Mouse (Mus musculus) embryonic fibroblast, embryonic 13.5 days (primary cell): Measurements from ENCODE around the gene Gm28047. TPM values are rescaled to one million over a fixed set of nuclear protein-coding genes. Genes with fewer than 3 reads are reported as not detected.

ENCODE experiments used
- H3K27ac ChIP-seq: 2 replicates; pipeline ENCODE4 v1.5.1; 2012; ENCODE audit warnings: low read length, control low read depth, inconsistent platforms; ENCODE audit not compliant: insufficient read depth
- H3K4me1 ChIP-seq: 2 replicates; pipeline ENCODE4 v1.6.1; 2011; ENCODE audit warnings: low read length; ENCODE audit not compliant: control insufficient read depth, insufficient read depth
- H3K4me3 ChIP-seq: 2 replicates; pipeline ENCODE4 v1.5.1; 2011; ENCODE audit warnings: mild to moderate bottlenecking, control low read depth, low read length; ENCODE audit not compliant: insufficient read depth
- CTCF ChIP-seq: IDR thresholded peaks from 2 replicates; pipeline ENCODE4 v1.5.1; 2011; ENCODE audit warnings: mild to moderate bottlenecking, control low read depth, low read length, moderate library complexity, borderline replicate concordance; ENCODE audit not compliant: insufficient read depth
- POLR2A ChIP-seq: IDR thresholded peaks from 2 replicates; pipeline ENCODE4 v1.6.1; 2011; ENCODE audit warnings: low read depth, mild to moderate bottlenecking, control low read depth, low read length, moderate library complexity
- polyA plus RNA-seq: library from polyadenylated mRNA; stranded (reverse); fragments of >200 nt; gene quantifications from 2 replicates; pipeline ENCODE4 v1.2.4, GENCODE M21; 2011; ENCODE audit warnings: low read depth; ENCODE audit not compliant: missing spikeins, insufficient read length

Gene Gm28047
- polyA plus RNA-seq, 1 experiment: 2.0 TPM

DNA sequence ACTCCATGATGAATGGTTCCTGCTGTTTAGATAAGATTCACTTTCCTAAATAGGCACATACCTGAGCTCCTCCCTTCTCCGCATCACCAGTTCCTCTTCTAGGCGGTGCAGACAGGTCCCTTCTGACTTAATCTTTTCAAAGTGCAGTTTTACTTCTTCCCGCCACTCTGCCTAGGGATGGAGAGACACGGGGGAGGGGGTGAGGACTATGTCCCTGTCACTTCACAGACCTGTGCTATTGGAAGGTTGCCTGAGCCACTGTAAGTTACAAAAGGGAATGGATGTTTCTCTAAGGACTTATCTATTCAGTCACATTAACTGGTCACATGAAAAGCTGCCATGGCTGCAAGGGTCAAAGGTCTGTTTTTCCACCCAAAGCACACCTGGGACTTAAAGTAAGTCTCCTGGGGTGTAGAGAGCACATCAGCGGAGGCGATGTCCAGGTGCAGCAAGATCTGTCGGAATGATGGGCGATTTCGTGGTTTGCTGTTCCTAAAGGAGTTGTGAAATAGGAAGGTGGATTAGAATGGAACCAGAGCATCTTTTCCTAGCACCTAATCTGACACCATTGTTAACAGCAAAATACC lies 122.5 kb downstream of the Gm28047 start:
- H3K27ac ChIP-seq: no peak overlapping the region
- TF ChIP-seq CTCF: no peak
- TF ChIP-seq POLR2A: no peak
- no peaks in the 10 kb centered on the region for H3K4me1 ChIP-seq
- H3K4me3 ChIP-seq: no peak overlapping the region

DNA sequence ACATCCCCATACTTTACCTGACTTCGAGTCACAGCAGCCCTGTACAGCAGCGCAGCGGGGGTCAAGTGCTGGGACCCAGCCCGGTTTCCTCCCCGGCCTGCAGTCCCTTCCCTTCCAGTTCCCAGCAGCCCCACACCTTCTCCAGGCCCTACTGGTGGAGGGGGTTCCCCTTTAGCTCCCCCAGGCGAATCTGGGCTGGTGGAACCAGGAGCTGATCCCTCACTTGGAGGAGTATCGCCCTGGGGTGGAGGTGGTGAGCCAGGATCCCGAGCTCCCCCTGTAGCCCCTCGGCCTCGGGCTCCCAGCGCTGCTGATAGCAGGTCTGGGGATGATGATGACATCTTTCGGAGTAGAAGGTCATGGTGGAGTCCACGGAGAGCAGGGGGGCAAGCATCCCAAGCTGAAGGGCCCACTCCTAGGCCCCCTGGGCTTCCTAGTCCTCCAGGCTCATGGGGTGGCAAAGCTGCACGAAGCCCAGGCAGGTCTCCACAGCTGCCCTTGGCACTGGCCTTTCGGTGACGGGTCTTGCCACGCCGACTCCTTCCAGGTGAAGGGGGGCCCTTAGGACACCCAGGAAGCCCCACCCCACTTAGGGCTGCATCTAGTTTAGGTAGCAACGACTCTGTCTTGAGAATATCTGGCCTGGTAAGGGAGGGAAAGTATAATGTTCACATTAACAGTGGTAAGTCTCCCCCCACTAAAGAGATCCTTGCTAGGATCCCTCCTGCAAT lies 123.6 kb downstream of the Gm28047 start:
- TF ChIP-seq CTCF (no peak), POLR2A (no peak)
- H3K27ac ChIP-seq: no peak overlapping the region
- no peak overlapping the region for H3K4me3 ChIP-seq
- H3K4me1 ChIP-seq: no peaks in the 10 kb centered on the region

DNA sequence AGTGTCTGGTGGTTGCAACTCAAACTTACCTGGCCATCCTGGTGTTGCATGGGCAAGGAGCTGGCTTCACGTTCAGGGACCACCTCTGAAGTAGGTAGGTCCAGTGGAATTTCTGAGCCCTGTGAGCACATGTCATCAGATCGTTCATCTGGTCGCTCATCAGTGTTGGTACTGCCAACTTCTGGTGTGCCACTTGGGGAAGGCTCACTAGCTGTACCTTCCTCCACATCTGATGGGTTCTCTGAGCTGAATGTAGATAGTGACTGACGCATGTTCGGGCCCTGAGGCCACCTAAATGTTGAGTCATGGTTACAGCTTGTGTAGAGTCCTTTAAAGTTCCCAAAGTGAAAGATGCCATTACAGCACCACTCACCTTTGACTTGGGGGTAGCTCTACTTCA lies 124.4 kb downstream of the Gm28047 start:
- no peak overlapping the region for H3K4me3 ChIP-seq
- TF ChIP-seq CTCF (no peak), POLR2A (no peak)
- no peak overlapping the region for H3K27ac ChIP-seq
- no peaks in the 10 kb centered on the region for H3K4me1 ChIP-seq

DNA sequence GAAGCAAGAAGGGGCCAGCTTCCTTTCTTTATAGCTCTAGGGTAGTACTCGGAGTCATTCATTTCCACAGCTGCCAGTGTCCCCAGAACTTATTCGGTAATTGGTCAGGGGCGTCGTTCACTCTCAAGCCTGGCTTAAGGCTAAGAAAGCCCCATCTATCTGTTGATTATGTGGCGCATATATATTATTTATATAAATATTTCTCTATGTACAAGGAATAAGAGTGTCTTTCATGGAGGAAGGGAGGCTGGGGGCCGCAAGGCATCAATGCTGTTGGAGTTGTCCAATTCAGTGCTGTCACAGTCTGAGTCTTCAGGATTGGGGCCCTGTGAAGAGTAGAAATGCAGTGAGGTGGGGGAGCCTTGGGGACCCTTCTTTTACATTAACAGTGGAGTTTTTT lies 125.0 kb downstream of the Gm28047 start:
- H3K27ac ChIP-seq: no peak overlapping the region
- no peak overlapping the region for H3K4me3 ChIP-seq
- TF ChIP-seq POLR2A: no peak
- no peak for TF ChIP-seq CTCF
- no peaks in the 10 kb centered on the region for H3K4me1 ChIP-seq

DNA sequence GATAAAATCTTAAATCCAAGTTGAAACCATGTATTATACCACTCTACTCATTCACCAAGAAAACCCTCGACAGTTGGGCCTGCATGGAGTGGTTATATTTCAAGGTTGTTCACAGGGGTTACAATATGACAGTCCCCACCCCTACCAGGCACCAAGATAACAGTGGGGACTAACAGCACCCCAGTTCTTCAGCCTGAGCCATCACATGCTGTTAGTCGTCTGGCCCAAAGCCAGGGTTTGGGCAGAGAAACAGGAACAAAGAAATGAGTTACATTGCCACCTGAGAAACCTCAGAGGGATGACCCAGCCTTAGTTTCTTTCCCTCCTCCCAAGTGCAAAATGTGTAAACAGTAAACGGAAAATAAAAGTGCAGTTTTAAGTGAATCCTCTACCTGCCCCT lies 125.5 kb downstream of the Gm28047 start:
- Histone ChIP-seq H3K4me1 (no peaks in the 10 kb centered on the region), H3K27ac (no peak overlapping the region), H3K4me3 (no peak overlapping the region)
- no peak for TF ChIP-seq POLR2A
- no peak for TF ChIP-seq CTCF

DNA sequence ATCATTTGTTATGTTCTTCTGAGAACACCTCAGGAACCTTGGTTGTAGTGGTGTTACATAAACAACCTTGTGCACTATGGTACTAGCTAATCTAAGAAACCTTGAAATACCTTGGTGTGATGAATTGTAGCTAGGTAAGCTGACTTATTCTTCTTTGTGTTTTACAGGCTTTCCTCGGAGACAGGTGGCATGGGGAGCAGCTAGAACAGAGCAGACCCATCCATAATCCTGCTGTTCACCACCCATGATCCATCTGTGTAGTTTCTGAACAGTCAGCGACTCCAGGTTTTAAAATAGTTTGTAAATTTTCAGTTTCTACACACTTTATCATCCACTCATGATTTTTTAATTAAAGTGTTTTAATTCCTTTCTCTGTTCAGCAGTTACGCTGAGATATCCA lies 126.5 kb downstream of the Gm28047 start:
- no peak overlapping the region for H3K4me3 ChIP-seq
- no peaks in the 10 kb centered on the region for H3K4me1 ChIP-seq
- H3K27ac ChIP-seq: no peak overlapping the region
- no peak for TF ChIP-seq CTCF
- TF ChIP-seq POLR2A: no peak

DNA sequence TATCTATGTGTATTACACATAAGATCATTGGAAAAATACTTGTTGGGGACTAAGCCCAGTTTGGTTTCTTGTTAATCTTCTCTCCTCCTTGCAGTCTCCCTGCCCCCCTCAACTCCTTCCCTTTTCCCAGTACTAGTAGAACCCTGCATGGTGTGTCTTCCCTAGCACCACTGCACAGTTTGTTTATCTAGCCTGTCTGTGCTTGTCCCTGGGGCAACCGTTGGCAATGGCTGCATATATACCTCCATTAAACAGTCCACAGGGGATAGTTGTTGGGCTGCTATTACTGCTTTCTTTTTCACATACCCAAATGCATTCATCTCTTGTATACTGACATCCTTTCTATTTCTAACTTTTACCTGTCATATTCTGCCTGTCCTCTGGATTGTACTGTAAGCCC lies 137.2 kb downstream of the Gm28047 start:
- no peak for TF ChIP-seq POLR2A
- no peak for TF ChIP-seq CTCF
- no peaks in the 10 kb centered on the region for H3K4me1 ChIP-seq
- H3K4me3 ChIP-seq: no peak overlapping the region
- no peak overlapping the region for H3K27ac ChIP-seq

DNA sequence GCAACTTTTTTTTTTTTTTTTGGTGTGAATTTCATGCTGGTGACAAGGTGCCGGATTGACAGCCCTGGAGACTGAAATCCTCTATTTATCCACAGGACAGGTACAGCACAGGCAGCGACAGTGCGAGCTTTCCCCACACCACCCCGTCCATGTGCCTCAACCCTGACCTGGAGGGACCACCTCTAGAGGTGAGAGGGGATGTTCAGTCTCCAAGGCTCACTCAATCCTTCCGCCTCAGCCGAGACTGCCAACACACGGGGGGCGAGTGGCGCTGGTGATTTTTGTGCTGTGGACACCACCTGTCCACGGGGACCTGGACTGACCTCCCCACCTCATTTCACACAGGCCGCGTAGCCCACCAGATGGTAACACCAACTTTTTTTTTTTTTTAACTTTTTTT lies 139.0 kb downstream of the Gm28047 start:
- no peaks in the 10 kb centered on the region for H3K4me1 ChIP-seq
- H3K4me3 ChIP-seq: no peak overlapping the region
- no peak overlapping the region for H3K27ac ChIP-seq
- TF ChIP-seq CTCF (no peak), POLR2A (no peak)

DNA sequence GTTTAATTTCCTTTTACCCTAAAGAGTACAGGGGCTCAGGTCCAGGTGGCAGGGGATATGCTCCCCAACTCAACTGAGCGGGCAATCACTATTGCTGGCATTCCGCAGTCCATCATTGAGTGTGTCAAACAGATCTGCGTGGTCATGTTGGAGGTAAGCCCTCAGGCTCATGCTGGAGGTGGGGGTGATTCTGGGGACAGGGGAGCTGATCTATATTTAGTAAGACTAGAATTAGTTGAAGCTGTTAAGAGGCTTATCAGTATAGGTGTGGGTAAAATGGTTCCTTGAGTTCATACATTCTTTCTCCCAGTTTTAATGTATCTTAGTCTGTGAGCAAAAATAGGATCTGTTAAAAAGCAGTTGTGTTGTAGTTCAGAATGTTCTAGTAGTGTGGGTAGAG lies 141.7 kb downstream of the Gm28047 start:
- no peak overlapping the region for H3K27ac ChIP-seq
- TF ChIP-seq CTCF (no peak), POLR2A (no peak)

DNA sequence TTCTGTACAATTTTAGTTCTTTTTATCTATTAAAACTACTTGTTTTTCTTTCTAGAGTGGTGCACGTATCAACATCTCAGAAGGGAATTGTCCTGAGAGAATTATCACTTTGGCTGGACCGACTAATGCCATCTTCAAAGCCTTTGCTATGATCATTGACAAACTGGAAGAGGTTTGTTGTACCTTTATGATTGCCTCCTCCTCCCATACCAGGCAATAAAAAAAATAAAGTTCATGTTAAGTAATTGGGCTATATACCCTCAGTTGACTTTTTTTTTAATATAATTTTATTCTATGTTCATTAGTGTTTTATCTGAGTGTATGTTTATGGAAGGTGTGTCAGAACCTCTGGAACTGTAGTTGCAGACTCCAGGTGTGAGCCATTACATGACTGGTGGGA lies 150.3 kb downstream of the Gm28047 start:
- Histone ChIP-seq H3K4me3 (no peak overlapping the region), H3K4me1 (peaks cover 5% of the 10 kb centered on the region), H3K27ac (no peak overlapping the region)
- TF ChIP-seq POLR2A (no peak), CTCF (no peak)

More for the DNA sequence above, 141.7 kb downstream of the Gm28047 start:
- no peak overlapping the region for H3K4me3 ChIP-seq
- no peaks in the 10 kb centered on the region for H3K4me1 ChIP-seq

Other genes with a start within 250 kb of the Gm28047 start
- gene Sp1, start 218.9 kb downstream of the Gm28047 start, polyA plus RNA-seq: 42.6 and 51.9 TPM in 2 replicates
- gene Amhr2, start 179.7 kb downstream of the Gm28047 start, polyA plus RNA-seq: not detected in 2 replicates
- 127 and 155 TPM in 2 replicates for gene Prr13, start 166.0 kb downstream of the Gm28047 start, polyA plus RNA-seq
- 653 and 702 TPM in 2 replicates for gene Pcbp2, start 154.5 kb downstream of the Gm28047 start, polyA plus RNA-seq
- gene Gm10337, start 121.3 kb downstream of the Gm28047 start, polyA plus RNA-seq: not detected in 2 replicates
- 19.1 and 20.9 TPM in 2 replicates for gene Map3k12, start 108.0 kb downstream of the Gm28047 start, polyA plus RNA-seq
- gene Tarbp2, start 106.9 kb downstream of the Gm28047 start, polyA plus RNA-seq: 39.5 and 44.5 TPM in 2 replicates
- gene Npff, start 100.1 kb downstream of the Gm28047 start, polyA plus RNA-seq: 1.2 and 1.4 TPM in 2 replicates
- gene Atf7, start 397 bp upstream of the Gm28047 start, polyA plus RNA-seq: 64.8 and 68.7 TPM in 2 replicates
- gene Atp5g2, start 47.3 kb upstream of the Gm28047 start, polyA plus RNA-seq: 60.3 and 158 TPM in 2 replicates
- 35.0 and 44.0 TPM in 2 replicates for gene Calcoco1, start 97.1 kb upstream of the Gm28047 start, polyA plus RNA-seq